Mouse (Mus musculus) kidney, adult 2 months (tissue): ENCODE results near the gene Clcn5. TPM values are rescaled to one million over a fixed set of nuclear protein-coding genes. Genes with fewer than 3 reads are reported as not detected.
A peak's percentile ranks its signal among the peaks of the same experiment; 100 is the strongest.

Experiments
- DNase-seq: peaks from one replicate; pipeline ENCODE4 v3.0.0; 2021
- H3K27ac ChIP-seq: fragments of 200-500 bp; 2 replicates; pipeline ENCODE4 v1.5.1; 2012; ENCODE audit warnings: low read depth, low read length, control low read depth, inconsistent platforms; ENCODE audit not compliant: insufficient read depth
- H3K27me3 ChIP-seq: fragments of 200-500 bp; replicated peaks from 2 replicates; pipeline ENCODE4 v1.6.1; 2012; ENCODE audit warnings: mild to moderate bottlenecking, moderate library complexity, low read length, inconsistent platforms; ENCODE audit not compliant: control insufficient read depth, insufficient read depth
- H3K36me3 ChIP-seq: fragments of 200-500 bp; 2 replicates; pipeline ENCODE4 v1.6.1; 2012; ENCODE audit warnings: mild to moderate bottlenecking, moderate library complexity, low read length, inconsistent platforms; ENCODE audit not compliant: control insufficient read depth, insufficient read depth
- H3K4me1 ChIP-seq: fragments of 200-500 bp; 2 replicates; pipeline ENCODE4 v1.6.1; 2011; ENCODE audit warnings: low read length; ENCODE audit not compliant: control insufficient read depth, insufficient read depth
- H3K4me3 ChIP-seq: fragments of 200-500 bp; 2 replicates; pipeline ENCODE4 v1.5.1; 2011; ENCODE audit warnings: mild to moderate bottlenecking, low read depth, low read length, control low read depth; ENCODE audit not compliant: insufficient read depth
- CTCF ChIP-seq: fragments of 200-500 bp; conservative IDR thresholded peaks from 2 replicates; pipeline ENCODE4 v1.5.1; 2011; ENCODE audit warnings: low read depth, mild to moderate bottlenecking, control low read depth, low read length, moderate library complexity, mixed read lengths; ENCODE audit not compliant: insufficient read depth, insufficient read length
- POLR2A ChIP-seq: fragments of 200-500 bp; IDR thresholded peaks from one replicate; pipeline ENCODE4 v1.6.1; 2011; ENCODE audit warnings: low read depth, low read length, control low read depth
- WGBS: fragments of 180-500 bp; shearing (Covaris S2); methylation state at CpG from one replicate; pipeline ENCODE4 v1.1.7; 2018; 5-methylcytosine and 5-hydroxymethylcytosine counted together
- polyA plus RNA-seq: library from polyadenylated mRNA; depleted of rRNA; stranded (reverse); fragments of >200 nt; gene quantifications from 2 replicates; pipeline ENCODE4 v1.2.3, GENCODE M21; 2012; rRNA removed

The Clcn5 gene
- 19.1 and 20.4 TPM in 2 replicates for polyA plus RNA-seq

GRCm38 (mm10) chrX:7319089-7319721 lies at the start of gene Clcn5:
Clcn5 (minus strand) TSS chrX:7319358.
- Histone ChIP-seq H3K27me3 (no peaks in the 10 kb centered on the region), H3K4me3 (peak within 1 kb of the TSS; percentile 88), H3K4me1 (no peaks in the 10 kb centered on the region; the same call in 1 of the 2 replicates), H3K27ac (peak within 1 kb of the TSS; percentile 25), H3K36me3 (no peaks in the 10 kb centered on the region)
- TF ChIP-seq POLR2A, result peak; percentile 29
- TF ChIP-seq CTCF, result no peak
- DNase-seq, result peak; percentile 98
- WGBS, result under 1% methylated on average over 42 of the region's 43 CpGs

DNA sequence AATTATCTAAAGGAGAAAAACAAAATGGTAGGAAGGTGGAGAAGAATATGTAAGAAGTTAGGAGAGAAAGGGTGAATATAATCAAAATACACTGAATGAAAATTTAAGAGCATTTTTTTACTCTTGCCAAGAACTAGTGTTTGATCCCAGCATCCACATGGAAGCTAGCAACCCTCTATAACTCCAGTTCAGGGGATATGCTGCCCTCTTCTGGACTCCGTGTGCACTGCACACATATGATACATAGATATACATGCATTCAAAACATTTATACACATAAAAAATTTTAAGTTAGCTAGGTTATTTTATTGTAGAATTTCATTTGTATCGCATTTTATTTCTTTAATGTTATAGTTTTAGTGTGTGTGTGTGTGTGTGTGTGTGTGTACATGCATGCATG lies 6.3 kb upstream of the Clcn5 start:
- peak; percentile 26; the same call in 1 of the 2 replicates for TF ChIP-seq CTCF
- TF ChIP-seq POLR2A, result no peak
- Histone ChIP-seq H3K4me1 (no peaks in the 10 kb centered on the region), H3K27me3 (no peaks in the 10 kb centered on the region), H3K4me3 (no peak overlapping the region), H3K36me3 (no peaks in the 10 kb centered on the region), H3K27ac (no peak overlapping the region)
- WGBS, result 64% methylated on average over 2 of the region's 2 CpGs
- no peak for DNase-seq

GRCm38 (mm10) chrX:7322288-7322687 lies 3.1 kb upstream of the Clcn5 start:
- peak; percentile 63 for TF ChIP-seq CTCF
- no peak for TF ChIP-seq POLR2A
- WGBS, result 6% methylated on average over 5 of the region's 7 CpGs
- Histone ChIP-seq H3K4me3 (no peak overlapping the region), H3K36me3 (no peaks in the 10 kb centered on the region), H3K27ac (no peak overlapping the region), H3K4me1 (no peaks in the 10 kb centered on the region; the same call in 1 of the 2 replicates), H3K27me3 (no peaks in the 10 kb centered on the region)
- peak; percentile 50 for DNase-seq

DNA sequence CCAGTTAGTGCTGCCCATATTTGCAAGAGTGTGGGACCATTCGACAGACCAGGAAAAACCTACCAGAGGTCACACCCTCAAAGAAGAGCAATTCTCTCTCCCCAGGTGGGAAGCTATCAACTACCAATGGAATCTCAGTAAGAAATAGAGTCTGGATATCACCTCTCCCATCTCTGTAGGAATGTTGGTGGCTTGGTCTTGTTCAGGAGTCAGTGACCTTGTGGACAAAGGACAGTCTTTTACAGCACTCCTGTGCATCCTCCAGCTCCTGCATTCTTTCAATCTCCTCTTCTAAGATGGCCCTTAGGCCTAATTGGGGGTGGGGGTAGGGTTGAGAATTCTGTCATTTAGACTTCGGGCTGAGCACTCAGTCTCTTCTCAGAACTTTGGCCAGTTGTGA lies 1.4 kb upstream of the Clcn5 start:
- Histone ChIP-seq H3K4me3 (no peak overlapping the region), H3K4me1 (no peaks in the 10 kb centered on the region; the same call in 1 of the 2 replicates), H3K36me3 (no peaks in the 10 kb centered on the region), H3K27me3 (no peaks in the 10 kb centered on the region), H3K27ac (no peak overlapping the region)
- DNase-seq, result no peak
- TF ChIP-seq POLR2A, result no peak
- no peak for TF ChIP-seq CTCF
- 64% methylated on average over 2 of the region's 2 CpGs for WGBS

DNA sequence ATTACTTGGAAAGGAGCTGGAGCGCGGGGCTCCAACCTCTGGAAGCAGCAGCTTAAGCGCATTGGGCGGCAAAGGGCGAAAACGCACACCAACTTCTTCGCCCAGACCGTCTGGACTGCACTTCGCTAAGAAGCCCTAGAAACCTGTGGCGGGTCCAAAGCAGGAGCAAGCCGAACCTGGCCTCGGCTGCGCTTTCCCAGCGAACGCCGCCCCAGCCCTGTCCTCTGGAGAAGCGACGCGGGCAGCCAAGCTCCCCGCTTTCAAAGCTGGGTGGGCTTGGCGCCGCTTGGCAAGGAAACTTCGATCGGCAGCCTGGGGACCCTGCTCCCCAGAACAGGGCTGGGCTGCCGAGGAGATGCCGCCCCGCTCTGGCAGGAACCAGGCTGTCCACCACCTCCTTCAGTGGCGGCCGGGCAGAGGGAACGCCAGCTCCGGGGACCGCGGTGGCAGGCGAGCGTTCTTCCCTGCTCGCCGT lies 570 bp downstream of the Clcn5 start:
- Histone ChIP-seq H3K27ac (peak overlapping the region; percentile 25), H3K36me3 (no peaks in the 10 kb centered on the region), H3K4me3 (peak overlapping the region; percentile 88), H3K27me3 (no peaks in the 10 kb centered on the region), H3K4me1 (no peaks in the 10 kb centered on the region; the same call in 1 of the 2 replicates)
- TF ChIP-seq CTCF, result no peak
- TF ChIP-seq POLR2A, result no peak
- WGBS, result under 1% methylated on average over 30 of the region's 37 CpGs
- DNase-seq, result peak; percentile 34

- Histone ChIP-seq H3K36me3 (no peaks in the 10 kb centered on the region), H3K27ac (no peak overlapping the region), H3K4me3 (no peak overlapping the region), H3K27me3 (no peaks in the 10 kb centered on the region), H3K4me1 (no peaks in the 10 kb centered on the region; the same call in 1 of the 2 replicates)
- 66% methylated on average over 10 of the region's 10 CpGs for WGBS
- TF ChIP-seq CTCF (no peak), POLR2A (no peak)
- no peak for DNase-seq
Measured at GRCm38 (mm10) chrX:7315115-7315514, 4.0 kb downstream of the Clcn5 start.

GRCm38 (mm10) chrX:7314645-7315044 lies 4.5 kb downstream of the Clcn5 start:
- no peak for DNase-seq
- TF ChIP-seq POLR2A (no peak), CTCF (no peak)
- H3K4me1 ChIP-seq, result no peaks in the 10 kb centered on the region; the same call in 1 of the 2 replicates
- 80% methylated on average over 4 of the region's 4 CpGs for WGBS
- no peak overlapping the region for H3K27ac ChIP-seq
- H3K27me3 ChIP-seq, result no peaks in the 10 kb centered on the region
- H3K4me3 ChIP-seq, result no peak overlapping the region
- H3K36me3 ChIP-seq, result no peaks in the 10 kb centered on the region
